Mouse (Mus musculus) MEL (cell line): ENCODE measurements around the gene Srcin1. TPM values are rescaled to one million over a fixed set of nuclear protein-coding genes. Genes with fewer than 3 reads are reported as not detected.

ENCODE experiments used
- DNase-seq: peaks from one replicate; pipeline ENCODE4 v3.0.0; 2011; ENCODE audit warnings: low read depth, low spot score
- H3K27ac ChIP-seq: 2 replicates; pipeline ENCODE4 v1.5.1; 2012; ENCODE audit warnings: low read depth, mild to moderate bottlenecking, control low read depth, low read length, moderate library complexity; ENCODE audit not compliant: control insufficient read depth
- H3K27me3 ChIP-seq, 2 experiments: fragments of 150-350 bp in 1 of 2; sonication (generic) in 1 of 2; 2 replicates each; pipeline ENCODE4 v1.6.1; 2012; ENCODE audit warnings: low read length in 2 of 2, mild to moderate bottlenecking in 2 of 2, improper control_type of control experiment in 1 of 2, moderate library complexity in 1 of 2; ENCODE audit not compliant: insufficient read depth in 2 of 2, control insufficient read depth in 1 of 2
- H3K36me3 ChIP-seq, 2 experiments: 2 replicates each; pipeline ENCODE4 v1.6.1; 2012 to 2014; ENCODE audit warnings: low read length in 2 of 2, improper control_type of control experiment in 1 of 2, inconsistent platforms in 1 of 2, mild to moderate bottlenecking in 1 of 2; ENCODE audit not compliant: insufficient read depth in 2 of 2, control insufficient read depth in 1 of 2
- H3K4me1 ChIP-seq, 2 experiments: fragments of 150-350 bp in 1 of 2; sonication (generic) in 1 of 2; 2 replicates each; pipeline ENCODE4 v1.6.1; 2012; ENCODE audit warnings: low read length in 2 of 2, improper control_type of control experiment in 1 of 2, mild to moderate bottlenecking in 1 of 2; ENCODE audit not compliant: insufficient read depth in 2 of 2, control insufficient read depth in 1 of 2
- H3K4me3 ChIP-seq, 2 experiments: fragments of 150-350 bp in 1 of 2; sonication (generic) in 1 of 2; 2 replicates each; pipeline ENCODE4 v1.5.1; 2012; ENCODE audit warnings: low read depth in 2 of 2, low read length in 2 of 2, mild to moderate bottlenecking in 2 of 2, moderate library complexity in 2 of 2, control low read depth in 1 of 2, improper control_type of control experiment in 1 of 2; ENCODE audit not compliant: control insufficient read depth in 1 of 2, insufficient read depth in 1 of 2
- H3K79me2 ChIP-seq: 2 replicates; pipeline ENCODE4 v1.6.1; 2012; ENCODE audit warnings: mild to moderate bottlenecking, low read length, moderate library complexity; ENCODE audit not compliant: control insufficient read depth, poor library complexity, insufficient read depth
- H3K9ac ChIP-seq: 2 replicates; pipeline ENCODE4 v1.6.1; 2012; ENCODE audit warnings: low read depth, mild to moderate bottlenecking, control low read depth, low read length, moderate library complexity; ENCODE audit not compliant: control insufficient read depth, poor library complexity, severe bottlenecking
- H3K9me3 ChIP-seq: fragments of 150-350 bp; sonication (generic); replicated peaks from 2 replicates; pipeline ENCODE4 v1.6.1; 2012; ENCODE audit warnings: mild to moderate bottlenecking, low read length, improper control_type of control experiment, moderate library complexity; ENCODE audit not compliant: insufficient read depth
- BHLHE40 ChIP-seq: IDR thresholded peaks from 2 replicates; pipeline ENCODE4 v1.6.1; 2012; ENCODE audit warnings: low read depth, mild to moderate bottlenecking, inconsistent platforms, low read length, improper control_type of control experiment, borderline replicate concordance
- CHD1 ChIP-seq: IDR thresholded peaks from 2 replicates; pipeline ENCODE4 v1.6.1; 2012; ENCODE audit warnings: low read depth, mild to moderate bottlenecking, inconsistent platforms, low read length, improper control_type of control experiment
- E2F4 ChIP-seq: IDR thresholded peaks from 2 replicates; pipeline ENCODE4 v1.6.1; 2011; ENCODE audit warnings: low read depth, low read length, improper control_type of control experiment, borderline replicate concordance
- ELF1 ChIP-seq: IDR thresholded peaks from 2 replicates; pipeline ENCODE4 v1.6.1; 2014; ENCODE audit warnings: low read depth, mild to moderate bottlenecking, inconsistent platforms, low read length, improper control_type of control experiment, moderate library complexity
- EP300 ChIP-seq, 2 experiments: IDR thresholded peaks; 2 replicates each; pipeline ENCODE4 v1.6.1; 2011; ENCODE audit warnings: improper control_type of control experiment in 2 of 2, low read length in 2 of 2, low read depth in 1 of 2, mild to moderate bottlenecking in 1 of 2
- ETS1 ChIP-seq: IDR thresholded peaks from 2 replicates; pipeline ENCODE4 v1.6.1; 2012; ENCODE audit warnings: low read depth, mild to moderate bottlenecking, inconsistent platforms, low read length, improper control_type of control experiment, moderate library complexity
- GATA1 ChIP-seq: IDR thresholded peaks from 2 replicates; pipeline ENCODE4 v1.6.1; 2011; ENCODE audit warnings: low read depth, low read length, improper control_type of control experiment
- KAT2A ChIP-seq: conservative IDR thresholded peaks from 2 replicates; pipeline ENCODE4 v1.6.1; 2012; ENCODE audit warnings: low read depth, low read length, improper control_type of control experiment, inconsistent platforms
- MAX ChIP-seq: IDR thresholded peaks from 2 replicates; pipeline ENCODE4 v1.6.1; 2011; ENCODE audit warnings: low read length, improper control_type of control experiment
- MEF2A ChIP-seq: IDR thresholded peaks from 2 replicates; pipeline ENCODE4 v1.6.1; 2014; ENCODE audit warnings: low read depth, mild to moderate bottlenecking, inconsistent platforms, low read length, improper control_type of control experiment; ENCODE audit not compliant: poor library complexity, insufficient replicate concordance, severe bottlenecking; ENCODE audit errors: extremely low read depth
- NELFE ChIP-seq: IDR thresholded peaks from 2 replicates; pipeline ENCODE4 v1.6.1; 2011; ENCODE audit warnings: low read depth, low read length, improper control_type of control experiment
- TAL1 ChIP-seq: IDR thresholded peaks from 2 replicates; pipeline ENCODE4 v1.6.1; 2012; ENCODE audit warnings: mild to moderate bottlenecking, inconsistent platforms, low read length, moderate library complexity, mixed read lengths
- TBP ChIP-seq: IDR thresholded peaks from 2 replicates; pipeline ENCODE4 v1.8.0; 2011; ENCODE audit warnings: low read depth, low read length, improper control_type of control experiment
- TCF12 ChIP-seq: IDR thresholded peaks from 2 replicates; pipeline ENCODE4 v1.6.1; 2014; ENCODE audit warnings: low read depth, mild to moderate bottlenecking, inconsistent platforms, low read length, improper control_type of control experiment, moderate library complexity
- USF1 ChIP-seq: IDR thresholded peaks from 2 replicates; pipeline ENCODE4 v1.6.1; 2014; ENCODE audit warnings: low read depth, mild to moderate bottlenecking, inconsistent platforms, low read length, improper control_type of control experiment, moderate library complexity
- ZMIZ1 ChIP-seq: IDR thresholded peaks from 2 replicates; pipeline ENCODE4 v1.6.1; 2012; ENCODE audit warnings: low read depth, mild to moderate bottlenecking, inconsistent platforms, low read length, improper control_type of control experiment, moderate library complexity
- ZNF384 ChIP-seq: IDR thresholded peaks from 2 replicates; pipeline ENCODE4 v1.6.1; 2012; ENCODE audit warnings: low read depth, mild to moderate bottlenecking, inconsistent platforms, low read length, improper control_type of control experiment
- polyA plus RNA-seq, 2 experiments: library from polyadenylated mRNA; stranded (reverse) in 1 of 2; unstranded in 1 of 2; fragments of >175 nt in 1 of 2; fragments of >200 nt in 1 of 2; gene quantifications; 2 replicates each; pipeline versions ENCODE4 v1.2.1 to v1.2.4; 2012; ENCODE audit warnings: low replicate concordance in 2 of 2, low read depth in 1 of 2; ENCODE audit not compliant: insufficient read length in 2 of 2, insufficient read depth in 1 of 2, missing spikeins in 1 of 2
- total RNA-seq: library from RNA; depleted of rRNA; stranded (reverse); fragments of 300-350 nt; gene quantifications from 2 replicates; pipeline ENCODE4 v1.2.3, GENCODE M21; 2012; rRNA removed

Gene Srcin1
- total RNA-seq (0.03 and 0.04 TPM in 2 replicates), polyA plus RNA-seq (under 1 TPM in 1 of 2 experiments, not detected in 1; 0.10 TPM)

GRCm38 (mm10) chr11:97576136-97576906 lies at the start of gene Srcin1:
Gene Srcin1 (minus strand): TSS chr11:97576186.
- H3K36me3 ChIP-seq, result no peaks in the 10 kb centered on the region
- TF ChIP-seq MEF2A (no peak), NELFE (no peak), TAL1 (no peak), ZMIZ1 (no peak), USF1 (no peak), ELF1 (no peak), GATA1 (no peak)
- peak within 1 kb of the TSS; percentile 49 for H3K9ac ChIP-seq
- peak within 1 kb of the TSS; percentile 55 to 84 for H3K4me3 ChIP-seq
- H3K4me1 ChIP-seq, result no peaks in the 10 kb centered on the region
- H3K79me2 ChIP-seq, result no peaks in the 10 kb centered on the region; the same call in 1 of the 2 replicates
- peaks cover 2 to 11% of the 10 kb centered on the region in 2 experiments for H3K27me3 ChIP-seq
- no peaks in the 10 kb centered on the region for H3K9me3 ChIP-seq
- no peak for DNase-seq
- no peak within 1 kb of the TSS for H3K27ac ChIP-seq

GRCm38 (mm10) chr11:97625551-97625950 lies 49.6 kb upstream of the Srcin1 start:
- H3K36me3 ChIP-seq, result no peaks in the 10 kb centered on the region
- H3K79me2 ChIP-seq, result no peaks in the 10 kb centered on the region
- H3K27ac ChIP-seq, result no peak overlapping the region
- H3K27me3 ChIP-seq, result no peaks in the 10 kb centered on the region; a peak in 1 of 4 replicates
- no peak for TF ChIP-seq ZNF384
- no peaks in the 10 kb centered on the region for H3K9me3 ChIP-seq
- no peak overlapping the region for H3K9ac ChIP-seq
- H3K4me3 ChIP-seq, result no peak overlapping the region
- no peak for DNase-seq
- no peaks in the 10 kb centered on the region for H3K4me1 ChIP-seq

GRCm38 (mm10) chr11:97623166-97623565 lies 47.2 kb upstream of the Srcin1 start:
- Histone ChIP-seq H3K9me3 (no peaks in the 10 kb centered on the region), H3K9ac (no peak overlapping the region), H3K36me3 (peaks cover 0 to 3% of the 10 kb centered on the region in 2 experiments; a peak in 1 of 4 replicates), H3K27me3 (no peaks in the 10 kb centered on the region; a peak in 1 of 4 replicates), H3K4me3 (no peak overlapping the region), H3K27ac (no peak overlapping the region), H3K79me2 (no peaks in the 10 kb centered on the region), H3K4me1 (peaks cover 0 to 5% of the 10 kb centered on the region in 2 experiments; a peak in 2 of 4 replicates)
- DNase-seq, result no peak
- TF ChIP-seq CHD1 (no peak), MEF2A (no peak), EP300 (IDR thresholded peaks at IDR 0.05; ENCODE audit: low read depth in 1 of 2, low read length in 2 of 2) (no peak), NELFE (no peak), TAL1 (no peak), ETS1 (no peak), E2F4 (no peak), MAX (no peak), TBP (no peak), TCF12 (no peak), KAT2A (no peak), GATA1 (no peak), BHLHE40 (no peak)
